Mouse (Mus musculus) C2C12 (cell line): Measurements from ENCODE around the gene Gm49337. TPM values are rescaled to one million over a fixed set of nuclear protein-coding genes. Genes with fewer than 3 reads are reported as not detected.
"Not testable (repeated sequence)": the region's sequence is repeated elsewhere in the genome, so short reads cannot be mapped to it uniquely, and the experiment has no call there.

Experiments used
- H3K27me3 ChIP-seq: one replicate; pipeline ENCODE4 v1.6.1; 2011; ENCODE audit not compliant: control insufficient read depth, insufficient read depth, insufficient read length
- H3K36me3 ChIP-seq: one replicate; pipeline ENCODE4 v1.6.1; 2011; ENCODE audit not compliant: control insufficient read depth, insufficient read depth
- H3K4me3 ChIP-seq: one replicate; pipeline ENCODE4 v1.5.1; 2011; ENCODE audit warnings: mild to moderate bottlenecking, control low read depth; ENCODE audit not compliant: poor library complexity, insufficient read depth, severe bottlenecking
- H3K79me2 ChIP-seq: one replicate; pipeline ENCODE4 v1.6.1; 2011; ENCODE audit not compliant: control insufficient read depth, insufficient read depth
- H3K79me3 ChIP-seq: one replicate; pipeline ENCODE4 v1.6.1; 2011; ENCODE audit warnings: low read depth, control low read depth
- H3ac ChIP-seq: one replicate; pipeline ENCODE3; 2011; ENCODE audit warnings: low read depth; ENCODE audit not compliant: control insufficient read depth, insufficient read length
- CEBPB ChIP-seq: IDR thresholded peaks from one replicate; pipeline ENCODE4 v1.6.1; 2011; ENCODE audit warnings: low read depth, mild to moderate bottlenecking, control low read depth, moderate library complexity
- CTCF ChIP-seq: IDR thresholded peaks from one replicate; pipeline ENCODE4 v1.5.1; 2011; ENCODE audit not compliant: control insufficient read depth, insufficient read depth, insufficient read length
- FOSL1 ChIP-seq: IDR thresholded peaks from one replicate; pipeline ENCODE4 v1.8.0; 2011; ENCODE audit warnings: mild to moderate bottlenecking, low read length; ENCODE audit not compliant: poor library complexity, insufficient read depth, severe bottlenecking
- MAX ChIP-seq: IDR thresholded peaks from one replicate; pipeline ENCODE4 v1.6.1; 2011; ENCODE audit warnings: mild to moderate bottlenecking, control low read depth
- MYOD1 ChIP-seq: IDR thresholded peaks from one replicate; pipeline ENCODE4 v1.6.1; 2011; ENCODE audit warnings: low read depth; ENCODE audit not compliant: control insufficient read depth, insufficient read length
- MYOG ChIP-seq: IDR thresholded peaks from one replicate; pipeline ENCODE4 v1.6.1; 2011; ENCODE audit not compliant: control insufficient read depth, insufficient read length; ENCODE audit errors: extremely low read depth
- USF1 ChIP-seq: IDR thresholded peaks from one replicate; pipeline ENCODE4 v1.6.1; 2011; ENCODE audit warnings: low read depth, mild to moderate bottlenecking, control low read depth, moderate library complexity
- polyA plus RNA-seq: library from polyadenylated mRNA; unstranded; fragments of >200 nt; fragmentation: generic; extraction: Trizol; gene quantifications from one replicate; pipeline ENCODE4 v1.2.1, GENCODE M21; 2012; ENCODE audit warnings: missing spikeins

The Gm49337 gene
- polyA plus RNA-seq, 1 experiment: not detected

DNA sequence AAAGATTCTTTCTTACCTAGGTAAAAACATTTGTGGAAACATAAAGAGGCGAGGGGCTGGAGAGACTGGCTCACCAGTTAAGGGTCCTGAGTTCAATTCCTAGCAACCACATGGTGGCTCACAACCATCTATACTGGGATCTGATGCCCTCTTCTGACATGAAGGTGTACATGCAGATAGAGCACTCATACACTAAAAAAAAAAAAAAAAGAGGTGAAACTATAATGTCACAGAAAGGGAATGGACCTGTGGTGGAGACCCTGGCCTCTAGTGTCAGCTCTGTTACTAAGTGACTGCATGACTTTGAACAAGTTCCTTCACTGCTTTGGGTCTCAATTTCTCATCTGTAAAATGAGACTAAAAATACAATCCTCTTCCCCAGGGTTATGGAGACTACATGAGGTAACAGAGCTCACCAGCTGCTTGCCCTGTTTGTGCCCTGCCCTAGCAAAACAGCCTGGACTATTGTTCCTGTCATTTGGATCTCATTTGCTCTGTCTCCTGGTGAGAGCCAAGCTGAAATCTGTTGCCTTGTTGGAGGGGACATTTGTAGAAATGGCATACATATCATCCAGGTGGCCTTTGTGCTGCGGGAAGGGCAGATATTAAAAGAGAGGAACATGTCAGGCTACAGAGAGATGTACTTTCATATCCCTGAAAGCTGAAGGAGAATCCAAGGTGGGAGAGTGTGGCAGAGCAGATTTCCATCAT lies 42.9 kb downstream of the Gm49337 start:
- H3K36me3 ChIP-seq: no peaks in the 10 kb centered on the region
- H3K79me2 ChIP-seq: no peaks in the 10 kb centered on the region
- H3K4me3 ChIP-seq: no peak overlapping the region
- TF ChIP-seq MYOG: no peak
- no peak for TF ChIP-seq CEBPB
- TF ChIP-seq USF1: no peak
- no peak for TF ChIP-seq CTCF
- TF ChIP-seq MYOD1: no peak
- no peak for TF ChIP-seq FOSL1
- no peak for TF ChIP-seq MAX
- no peaks in the 10 kb centered on the region for H3K27me3 ChIP-seq
- no peaks in the 10 kb centered on the region for H3K79me3 ChIP-seq
- H3ac ChIP-seq: no peak overlapping the region

DNA sequence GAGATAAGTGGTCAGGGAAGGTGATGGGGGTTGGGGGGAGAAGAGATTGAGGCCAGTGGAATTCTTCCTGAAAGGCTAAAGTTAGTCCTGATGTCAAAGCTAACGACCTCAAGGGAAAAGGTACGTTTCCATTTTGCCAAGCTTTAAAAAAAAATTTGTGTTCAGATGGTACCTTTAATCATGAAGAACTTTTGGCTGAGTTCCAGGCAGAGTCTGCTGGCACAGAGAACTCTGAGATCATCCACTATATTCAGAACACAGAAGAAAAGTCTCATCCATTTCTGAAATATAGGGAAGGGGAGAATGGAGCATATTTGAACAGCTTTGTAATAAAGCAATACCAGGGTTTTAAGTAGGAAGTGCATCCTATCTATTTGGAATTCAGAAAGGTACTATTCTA lies 43.9 kb downstream of the Gm49337 start:
- no peak overlapping the region for H3K4me3 ChIP-seq
- no peaks in the 10 kb centered on the region for H3K79me3 ChIP-seq
- H3ac ChIP-seq: no peak overlapping the region
- H3K36me3 ChIP-seq: no peaks in the 10 kb centered on the region
- TF ChIP-seq FOSL1 (no peak), MYOD1 (no peak), CEBPB (no peak), MAX (no peak)
- no peaks in the 10 kb centered on the region for H3K27me3 ChIP-seq
- peaks cover 4% of the 10 kb centered on the region for H3K79me2 ChIP-seq

DNA sequence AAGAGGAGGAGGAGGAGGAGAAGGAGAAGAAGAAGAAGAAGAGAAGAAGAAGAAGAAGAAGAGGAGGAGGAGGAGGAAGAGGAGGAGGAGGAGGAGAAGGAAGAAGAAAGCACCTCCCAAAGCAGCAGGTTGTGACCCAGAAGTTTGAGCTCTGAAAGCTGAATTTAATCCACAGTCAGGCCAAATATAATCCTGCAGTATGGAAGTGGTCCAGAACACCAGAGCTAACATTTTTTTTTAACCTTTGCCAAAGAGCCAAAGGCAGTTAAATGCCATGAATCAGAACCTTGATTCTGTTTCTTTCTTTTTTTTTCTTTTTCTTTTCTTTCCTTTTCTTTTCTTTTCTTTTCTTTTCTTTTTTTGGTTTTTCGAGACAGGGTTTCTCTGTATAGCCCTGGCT lies 44.5 kb downstream of the Gm49337 start:
- not testable (repeated sequence) for H3K36me3 ChIP-seq, H3K79me2 ChIP-seq, H3K4me3 ChIP-seq, H3K27me3 ChIP-seq, H3K79me3 ChIP-seq, H3ac ChIP-seq

DNA sequence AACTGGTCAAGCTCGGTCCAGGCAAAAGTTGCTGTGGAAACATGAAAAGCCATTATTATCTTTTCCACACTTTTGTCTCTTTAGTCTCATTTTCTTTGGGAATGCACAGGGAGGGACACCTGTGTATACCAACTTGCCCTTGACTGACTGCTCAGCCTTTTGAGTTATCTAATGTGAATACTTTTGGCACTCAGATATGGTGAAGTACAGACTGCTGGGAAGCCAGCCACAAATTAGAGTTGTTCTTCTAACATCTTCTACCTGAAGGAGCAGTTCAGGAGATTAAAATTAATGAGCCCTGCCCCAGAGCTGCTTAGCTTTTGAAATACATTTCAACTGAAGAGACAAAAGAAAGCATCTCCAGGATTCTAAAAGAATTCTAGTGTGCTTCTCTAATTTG lies 45.9 kb downstream of the Gm49337 start:
- no peak overlapping the region for H3K4me3 ChIP-seq
- no peak overlapping the region for H3ac ChIP-seq
- no peak for TF ChIP-seq CEBPB
- no peak for TF ChIP-seq CTCF
- TF ChIP-seq MAX: no peak
- TF ChIP-seq USF1: no peak
- TF ChIP-seq MYOD1: no peak
- TF ChIP-seq MYOG: no peak
- TF ChIP-seq FOSL1: no peak
- H3K27me3 ChIP-seq: no peaks in the 10 kb centered on the region
- H3K79me3 ChIP-seq: peaks cover 4% of the 10 kb centered on the region
- H3K36me3 ChIP-seq: no peaks in the 10 kb centered on the region
- H3K79me2 ChIP-seq: peaks cover 23% of the 10 kb centered on the region

DNA sequence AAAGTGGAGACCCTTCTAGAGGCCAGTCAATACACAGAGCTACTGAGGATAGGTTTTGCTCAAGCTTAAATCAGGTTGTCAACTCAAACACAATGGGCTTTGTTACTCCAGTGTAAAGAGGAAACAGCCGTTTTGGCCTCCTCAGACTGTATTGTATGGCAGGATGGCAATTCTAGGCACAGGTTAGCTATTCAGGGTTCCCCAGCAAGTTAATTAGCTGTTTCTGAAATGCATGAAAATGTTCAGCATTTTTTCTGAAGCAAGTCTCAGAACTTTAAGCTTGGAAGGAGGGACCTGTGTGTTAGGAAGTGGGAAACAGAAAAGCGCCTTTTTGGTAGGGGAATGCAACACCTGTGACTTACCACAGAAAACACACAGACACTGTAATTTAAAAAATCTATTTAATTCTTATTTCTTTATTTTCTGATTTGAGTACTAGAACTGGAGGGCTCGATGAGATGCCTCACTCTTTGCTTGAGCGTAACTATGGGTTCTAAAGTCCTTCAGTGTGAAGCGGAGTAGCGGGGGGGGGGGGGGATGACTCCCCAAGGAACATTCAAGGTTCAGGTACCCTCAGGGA lies 47.0 kb downstream of the Gm49337 start:
- peak overlapping the region; percentile 85 for H3ac ChIP-seq
- H3K79me2 ChIP-seq: peaks cover 34% of the 10 kb centered on the region
- peaks cover 4% of the 10 kb centered on the region for H3K79me3 ChIP-seq
- no peaks in the 10 kb centered on the region for H3K36me3 ChIP-seq
- H3K27me3 ChIP-seq: no peaks in the 10 kb centered on the region
- TF ChIP-seq CEBPB: no peak
- peak overlapping the region; percentile 66 for H3K4me3 ChIP-seq

DNA sequence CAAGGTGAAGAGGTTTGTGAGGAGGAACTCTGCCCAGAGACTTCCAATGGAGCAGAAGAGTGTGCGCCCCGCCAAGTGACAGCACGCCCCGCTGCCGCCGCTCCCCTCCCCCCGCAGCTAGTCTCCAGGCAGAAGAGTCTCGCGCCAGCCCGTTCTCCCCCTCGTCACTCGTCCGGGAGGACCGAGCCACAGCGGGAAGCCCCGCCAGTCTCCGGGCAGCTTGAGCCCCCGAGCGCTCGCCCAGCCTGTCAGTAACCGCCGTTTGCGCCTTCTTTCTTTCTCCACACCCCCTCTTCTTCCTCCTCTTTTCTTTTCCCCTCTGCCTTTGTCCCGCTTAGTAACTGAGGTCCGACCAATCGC lies 47.6 kb downstream of the Gm49337 start:
- Histone ChIP-seq H3K4me3 (peak overlapping the region; percentile 66), H3K36me3 (no peaks in the 10 kb centered on the region), H3ac (peak overlapping the region; percentile 85), H3K79me2 (peaks cover 40% of the 10 kb centered on the region), H3K27me3 (no peaks in the 10 kb centered on the region), H3K79me3 (peaks cover 4% of the 10 kb centered on the region)
- no peak for TF ChIP-seq MYOG
- no peak for TF ChIP-seq CEBPB
- no peak for TF ChIP-seq USF1
- TF ChIP-seq CTCF: no peak
- no peak for TF ChIP-seq MYOD1
- TF ChIP-seq MAX: no peak
- TF ChIP-seq FOSL1: no peak

DNA sequence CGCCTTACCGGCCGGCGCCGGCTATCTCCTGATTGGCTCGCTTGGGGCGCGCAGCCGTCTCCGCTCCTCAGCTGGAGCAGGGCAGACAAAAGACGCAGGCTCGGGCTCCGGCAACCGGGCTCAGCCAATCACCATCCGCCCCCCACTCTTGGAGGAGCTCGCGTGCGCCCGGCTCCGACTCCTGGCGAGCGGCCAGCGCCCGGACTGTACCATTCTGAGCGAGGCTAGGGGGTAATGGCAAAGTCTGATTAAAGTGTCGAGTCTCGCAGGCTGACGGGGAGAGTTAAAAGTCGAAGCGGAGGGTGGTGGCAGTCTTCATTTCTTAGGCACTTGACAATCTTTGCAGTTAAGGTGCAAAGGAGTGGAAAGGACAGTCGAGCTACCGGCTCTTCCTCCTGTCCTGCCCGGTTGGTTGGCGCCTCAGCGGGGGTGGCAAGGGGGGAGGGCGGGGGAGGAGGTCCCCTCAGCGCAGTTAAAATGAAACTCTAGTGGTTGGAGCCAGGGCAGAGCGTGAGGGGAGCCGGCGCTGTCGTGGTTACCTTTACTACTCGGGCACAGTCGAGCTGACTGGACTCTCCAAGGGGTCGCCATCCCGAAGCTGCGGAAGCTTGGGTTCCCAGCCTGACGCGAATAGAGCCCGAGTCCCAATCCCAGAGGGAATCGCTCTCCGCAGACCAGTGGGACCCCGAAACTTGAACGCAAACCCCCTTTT lies 48.1 kb downstream of the Gm49337 start, which contains the start of gene Pik3r3:
Gene Pik3r3 (plus strand): TSS at position 479 of the 712 bp plus-strand sequence.
- TF ChIP-seq MYOG (no peak), CEBPB (no peak), USF1 (no peak), CTCF (no peak)
- H3K27me3 ChIP-seq: no peaks in the 10 kb centered on the region
- H3K4me3 ChIP-seq: peak within 1 kb of the TSS; percentile 66
- no peaks in the 10 kb centered on the region for H3K36me3 ChIP-seq
- peak within 1 kb of the TSS; percentile 85 for H3ac ChIP-seq
- peaks cover 4% of the 10 kb centered on the region for H3K79me3 ChIP-seq
- peaks cover 42% of the 10 kb centered on the region for H3K79me2 ChIP-seq
